Mouse (Mus musculus) liver, embryonic 13.5 days (tissue): ENCODE data around the gene Tomm7. TPM values are rescaled to one million over a fixed set of nuclear protein-coding genes. Genes with fewer than 3 reads are reported as not detected.
"Not testable (repeated sequence)": the region's sequence is repeated elsewhere in the genome, so short reads cannot be mapped to it uniquely, and the experiment has no call there.

Experiments
- ATAC-seq: fragments of 200-750 bp; cut with Nextera tagmentation; 2 replicates; pipeline ENCODE4 v1.8.0; 2017; ENCODE audit warnings: low read depth, mild to moderate bottlenecking, moderate number of reproducible peaks, moderate library complexity
- DNase-seq: peaks from one replicate; pipeline ENCODE4 v3.0.0; 2022
- H3K27ac ChIP-seq: fragments of 300-500 bp; sonication (generic); 2 replicates; pipeline ENCODE4 v1.5.1; 2015; ENCODE audit warnings: moderate library complexity, mild to moderate bottlenecking, inconsistent platforms
- H3K27me3 ChIP-seq: fragments of 300-500 bp; sonication (generic); 2 replicates; pipeline ENCODE4 v1.6.1; 2015; ENCODE audit warnings: mild to moderate bottlenecking, inconsistent platforms
- H3K36me3 ChIP-seq: fragments of 300-500 bp; sonication (generic); 2 replicates; pipeline ENCODE4 v1.6.1; 2015; ENCODE audit warnings: mild to moderate bottlenecking, inconsistent platforms
- H3K4me1 ChIP-seq: fragments of 300-500 bp; sonication (generic); replicated peaks from 2 replicates; pipeline ENCODE4 v1.6.1; 2015; ENCODE audit warnings: inconsistent platforms
- H3K4me2 ChIP-seq: fragments of 300-500 bp; sonication (generic); 2 replicates; pipeline ENCODE4 v1.6.1; 2015; ENCODE audit warnings: inconsistent platforms, mild to moderate bottlenecking, moderate library complexity
- H3K4me3 ChIP-seq: fragments of 300-500 bp; sonication (generic); replicated peaks from 2 replicates; pipeline ENCODE4 v1.5.1; 2015; ENCODE audit warnings: mild to moderate bottlenecking, inconsistent platforms
- H3K9ac ChIP-seq: fragments of 300-500 bp; sonication (generic); 2 replicates; pipeline ENCODE4 v1.6.1; 2015; ENCODE audit warnings: mild to moderate bottlenecking, inconsistent platforms
- H3K9me3 ChIP-seq: fragments of 300-500 bp; sonication (generic); replicated peaks from 2 replicates; pipeline ENCODE4 v1.6.1; 2016; ENCODE audit warnings: inconsistent platforms
- WGBS: fragments of 180-500 bp; shearing (Covaris S2); methylation state at CpG from one replicate; pipeline ENCODE4 v1.1.7; 2015; ENCODE audit not compliant: insufficient replicate concordance; 5-methylcytosine and 5-hydroxymethylcytosine counted together
- polyA plus RNA-seq: library from polyadenylated mRNA; unstranded; fragments of >200 nt; fragmentation: Nextera tagmentation; extraction: Ambion mirVana; gene quantifications from 2 replicates; pipeline ENCODE4 v1.2.1, GENCODE M21; 2015

Gene Tomm7
- 93.8 and 94.0 TPM in 2 replicates for polyA plus RNA-seq

GRCm38 (mm10) chr5:23843674-23844530, at the start of gene Tomm7:
Gene Tomm7, minus strand, starts transcription at chr5:23844161.
- H3K27me3 ChIP-seq: no peaks in the 10 kb centered on the region
- WGBS: under 1% methylated on average over 44 of the region's 44 CpGs
- peak; percentile 91 for ATAC-seq

GRCm38 (mm10) chr5:23893156-23893863, 49.3 kb upstream of the Tomm7 start:
- no peaks in the 10 kb centered on the region for H3K9me3 ChIP-seq
- DNase-seq (no peak), ATAC-seq (0 out of 2 replicates have a peak, but pooled peaks have one; percentile 25)
- H3K27me3 ChIP-seq: peaks cover 5% of the 10 kb centered on the region
- H3K4me1 ChIP-seq: peaks cover 25% of the 10 kb centered on the region
- 64% methylated on average over 5 of the region's 5 CpGs for WGBS
- H3K4me2 ChIP-seq: no peak overlapping the region
- H3K36me3 ChIP-seq: no peaks in the 10 kb centered on the region
- no peak overlapping the region for H3K9ac ChIP-seq
- H3K27ac ChIP-seq: no peak overlapping the region
- no peak overlapping the region for H3K4me3 ChIP-seq

More at GRCm38 (mm10) chr5:23843674-23844530, at the start of gene Tomm7:
- peak; percentile 97 for DNase-seq
- Histone ChIP-seq H3K36me3 (peaks cover 11% of the 10 kb centered on the region), H3K4me3 (peak within 1 kb of the TSS; percentile 82), H3K9me3 (no peaks in the 10 kb centered on the region), H3K27ac (peak within 1 kb of the TSS; percentile 82), H3K9ac (peak within 1 kb of the TSS; percentile 87), H3K4me2 (peak within 1 kb of the TSS; percentile 84), H3K4me1 (peaks cover 18% of the 10 kb centered on the region)

- Histone ChIP-seq H3K27ac (no peak overlapping the region), H3K27me3 (peaks cover 5% of the 10 kb centered on the region), H3K4me1 (peaks cover 25% of the 10 kb centered on the region), H3K4me2 (no peak overlapping the region), H3K9ac (no peak overlapping the region), H3K9me3 (no peaks in the 10 kb centered on the region), H3K4me3 (no peak overlapping the region), H3K36me3 (no peaks in the 10 kb centered on the region)
- WGBS: 33% methylated on average over 10 of the region's 10 CpGs
- ATAC-seq (peak; percentile 63; the same call in 1 of the 2 replicates), DNase-seq (peak; percentile 66)
Measured at GRCm38 (mm10) chr5:23890734-23891133, 46.8 kb upstream of the Tomm7 start.

- Histone ChIP-seq H3K27me3 (peaks cover 5% of the 10 kb centered on the region), H3K4me2 (no peak overlapping the region), H3K27ac (no peak overlapping the region), H3K4me1 (peaks cover 22% of the 10 kb centered on the region), H3K9ac (no peak overlapping the region), H3K36me3 (no peaks in the 10 kb centered on the region), H3K4me3 (no peak overlapping the region), H3K9me3 (no peaks in the 10 kb centered on the region)
- DNase-seq (no peak), ATAC-seq (no peak)
- 69% methylated on average over 4 of the region's 4 CpGs for WGBS
Measured at GRCm38 (mm10) chr5:23889461-23889860, 45.5 kb upstream of the Tomm7 start.

- H3K9ac ChIP-seq: no peak overlapping the region
- H3K36me3 ChIP-seq: no peaks in the 10 kb centered on the region
- ATAC-seq (no peak), DNase-seq (no peak)
- H3K27ac ChIP-seq: no peak overlapping the region
- H3K27me3 ChIP-seq: peaks cover 5% of the 10 kb centered on the region
- no peaks in the 10 kb centered on the region for H3K9me3 ChIP-seq
- peaks cover 12% of the 10 kb centered on the region for H3K4me1 ChIP-seq
- H3K4me2 ChIP-seq: no peak overlapping the region
- WGBS: 20% methylated on average over 3 of the region's 3 CpGs
- no peak overlapping the region for H3K4me3 ChIP-seq
Measured at GRCm38 (mm10) chr5:23887111-23887510, 43.1 kb upstream of the Tomm7 start.

GRCm38 (mm10) chr5:23874457-23874856, 30.5 kb upstream of the Tomm7 start:
- WGBS: 40% methylated on average over 5 of the region's 5 CpGs
- H3K4me3 ChIP-seq: no peak overlapping the region
- H3K9me3 ChIP-seq: no peaks in the 10 kb centered on the region
- H3K27ac ChIP-seq: no peak overlapping the region
- no peaks in the 10 kb centered on the region; the same call in 1 of the 2 replicates for H3K4me1 ChIP-seq
- peaks cover 16% of the 10 kb centered on the region for H3K27me3 ChIP-seq
- ATAC-seq (no peak), DNase-seq (no peak)
- H3K9ac ChIP-seq: no peak overlapping the region
- no peak overlapping the region for H3K4me2 ChIP-seq
- H3K36me3 ChIP-seq: no peaks in the 10 kb centered on the region

GRCm38 (mm10) chr5:23872586-23872985, 28.6 kb upstream of the Tomm7 start:
- no peak overlapping the region for H3K4me3 ChIP-seq

GRCm38 (mm10) chr5:23871323-23871722, 27.4 kb upstream of the Tomm7 start:
- not testable (repeated sequence) for H3K27ac ChIP-seq

More at GRCm38 (mm10) chr5:23872586-23872985, 28.6 kb upstream of the Tomm7 start:
- Histone ChIP-seq H3K9ac (no peak overlapping the region), H3K9me3 (no peaks in the 10 kb centered on the region), H3K27ac (no peak overlapping the region), H3K4me1 (no peaks in the 10 kb centered on the region; the same call in 1 of the 2 replicates), H3K36me3 (no peaks in the 10 kb centered on the region), H3K4me2 (no peak overlapping the region), H3K27me3 (peaks cover 9% of the 10 kb centered on the region)
- 58% methylated on average over 6 of the region's 6 CpGs for WGBS
- ATAC-seq (no peak), DNase-seq (no peak)

GRCm38 (mm10) chr5:23865941-23866340, 22.0 kb upstream of the Tomm7 start:
- H3K9me3 ChIP-seq: no peaks in the 10 kb centered on the region
- WGBS: 67% methylated on average over 5 of the region's 5 CpGs
- no peak for ATAC-seq
- no peak overlapping the region for H3K27ac ChIP-seq
- H3K4me3 ChIP-seq: no peak overlapping the region
- no peak for DNase-seq
- H3K9ac ChIP-seq: no peak overlapping the region
- H3K4me1 ChIP-seq: no peaks in the 10 kb centered on the region; the same call in 1 of the 2 replicates
- H3K4me2 ChIP-seq: no peak overlapping the region
- H3K36me3 ChIP-seq: no peaks in the 10 kb centered on the region
- no peaks in the 10 kb centered on the region for H3K27me3 ChIP-seq

More at GRCm38 (mm10) chr5:23871323-23871722, 27.4 kb upstream of the Tomm7 start:
- H3K36me3 ChIP-seq, DNase-seq, H3K4me2 ChIP-seq, ATAC-seq, H3K9ac ChIP-seq, H3K4me1 ChIP-seq, H3K4me3 ChIP-seq, H3K27me3 ChIP-seq, H3K9me3 ChIP-seq: not testable (repeated sequence)
- WGBS: 63% methylated on average over 2 of the region's 2 CpGs

- no peak overlapping the region for H3K27ac ChIP-seq
- no peak for ATAC-seq
- H3K9me3 ChIP-seq: no peaks in the 10 kb centered on the region
- no peak overlapping the region for H3K9ac ChIP-seq
- no peak for DNase-seq
- H3K36me3 ChIP-seq: 0 out of 2 replicates have a peak, but pooled peaks cover 5% of the 10 kb centered on the region
- 74% methylated on average over 13 of the region's 13 CpGs for WGBS
- H3K4me2 ChIP-seq: no peak overlapping the region
- no peaks in the 10 kb centered on the region for H3K27me3 ChIP-seq
- H3K4me1 ChIP-seq: no peaks in the 10 kb centered on the region; the same call in 1 of the 2 replicates
- no peak overlapping the region for H3K4me3 ChIP-seq
Measured at GRCm38 (mm10) chr5:23864054-23864965, 20.3 kb upstream of the Tomm7 start.
